Mouse (Mus musculus) midbrain, embryonic 16.5 days (tissue): ENCODE data around the gene Ldhc. TPM values are rescaled to one million over a fixed set of nuclear protein-coding genes. Genes with fewer than 3 reads are reported as not detected.

Experiments
- ATAC-seq: fragments of 200-750 bp; cut with Nextera tagmentation; 2 replicates; pipeline ENCODE4 v1.8.0; 2017; ENCODE audit warnings: moderate TSS enrichment
- H3K27ac ChIP-seq: fragments of 300-500 bp; sonication (generic); 2 replicates; pipeline ENCODE4 v1.5.1; 2014; ENCODE audit warnings: mild to moderate bottlenecking, low read length, mixed read lengths
- H3K27me3 ChIP-seq: fragments of 300-500 bp; sonication (generic); 2 replicates; pipeline ENCODE4 v1.6.1; 2014; ENCODE audit warnings: low read depth, low read length, mixed read lengths; ENCODE audit not compliant: control insufficient read depth, insufficient read depth
- H3K36me3 ChIP-seq: fragments of 300-500 bp; sonication (generic); 2 replicates; pipeline ENCODE4 v1.6.1; 2014; ENCODE audit warnings: mild to moderate bottlenecking, low read length, moderate library complexity, mixed read lengths; ENCODE audit not compliant: control insufficient read depth, insufficient read depth
- H3K4me1 ChIP-seq: fragments of 300-500 bp; sonication (generic); 2 replicates; pipeline ENCODE4 v1.6.1; 2014; ENCODE audit warnings: mild to moderate bottlenecking, low read length, mixed read lengths; ENCODE audit not compliant: control insufficient read depth, insufficient read depth
- H3K4me2 ChIP-seq: fragments of 300-500 bp; sonication (generic); 2 replicates; pipeline ENCODE4 v1.6.1; 2014; ENCODE audit warnings: mild to moderate bottlenecking, low read length, mixed read lengths
- H3K4me3 ChIP-seq: fragments of 300-500 bp; sonication (generic); 2 replicates; pipeline ENCODE4 v1.5.1; 2014; ENCODE audit warnings: low read depth, mild to moderate bottlenecking, low read length, moderate library complexity, mixed read lengths
- H3K9ac ChIP-seq: fragments of 300-500 bp; sonication (generic); 2 replicates; pipeline ENCODE4 v1.6.1; 2014; ENCODE audit warnings: low read depth, low read length, mixed read lengths
- H3K9me3 ChIP-seq: fragments of 300-500 bp; sonication (generic); replicated peaks from 2 replicates; pipeline ENCODE4 v1.6.1; 2014; ENCODE audit warnings: mild to moderate bottlenecking, low read length, mixed read lengths; ENCODE audit not compliant: control insufficient read depth, poor library complexity, severe bottlenecking
- WGBS: fragments of 180-500 bp; shearing (Covaris S2); extraction: QIAGEN DNeasy Blood & Tissue Kit; methylation state at CpG from one replicate; pipeline ENCODE4 v1.1.7; 2014; 5-methylcytosine and 5-hydroxymethylcytosine counted together
- polyA plus RNA-seq: library from polyadenylated mRNA; unstranded; fragments of >200 nt; fragmentation: Nextera tagmentation; extraction: Ambion mirVana; gene quantifications from 2 replicates; pipeline ENCODE4 v1.2.1, GENCODE M21; 2015

The Ldhc gene
- polyA plus RNA-seq, 1 experiment from 2014 or later: 0.33 TPM

DNA sequence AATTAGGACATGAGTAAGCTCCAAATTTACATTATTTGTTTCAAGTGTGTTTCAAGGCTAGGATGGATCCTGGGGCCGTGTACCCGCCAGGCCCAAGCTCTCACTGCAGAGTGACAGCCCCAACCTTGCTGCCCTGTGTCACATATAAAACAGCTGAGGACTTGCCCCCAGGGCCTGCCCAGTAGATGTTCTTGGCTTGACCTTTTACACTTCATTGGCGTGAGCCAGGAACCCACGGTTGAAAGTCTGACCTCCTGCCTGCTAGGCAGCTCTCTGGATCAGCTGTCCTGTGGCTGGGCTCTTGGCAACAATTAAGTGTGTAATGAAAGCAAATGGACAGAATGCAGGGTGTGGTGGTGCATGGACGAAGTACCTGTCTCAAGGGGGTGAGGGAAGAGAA lies 11.7 kb upstream of the Ldhc start:
- WGBS: 76% methylated on average over 5 of the region's 5 CpGs
- no peak overlapping the region for H3K4me3 ChIP-seq
- H3K27me3 ChIP-seq: no peaks in the 10 kb centered on the region
- no peaks in the 10 kb centered on the region for H3K9me3 ChIP-seq
- H3K4me1 ChIP-seq: peaks cover 8% of the 10 kb centered on the region
- H3K27ac ChIP-seq: no peak overlapping the region
- H3K4me2 ChIP-seq: no peak overlapping the region
- H3K9ac ChIP-seq: no peak overlapping the region
- ATAC-seq: no peak
- H3K36me3 ChIP-seq: peaks cover 26% of the 10 kb centered on the region

DNA sequence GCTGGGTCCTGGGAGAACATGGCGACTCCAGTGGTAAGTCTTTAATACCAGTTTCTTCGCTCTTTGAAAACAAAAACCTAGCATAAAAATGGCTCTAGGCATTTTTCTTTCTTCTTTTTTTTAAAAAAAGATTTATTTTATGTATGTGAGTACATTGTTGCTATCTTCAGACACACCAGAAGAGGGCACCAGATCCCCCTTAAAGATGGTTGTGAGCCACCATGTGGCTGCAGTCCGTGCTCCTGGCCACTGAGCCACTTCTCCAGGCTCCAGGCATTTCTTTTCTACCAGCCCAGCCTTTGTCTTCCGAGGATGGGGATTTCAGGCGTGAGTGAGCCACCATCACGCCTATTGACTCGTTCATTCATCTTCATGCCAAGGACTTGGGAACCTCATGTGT lies 10.0 kb upstream of the Ldhc start:
- Histone ChIP-seq H3K27me3 (no peaks in the 10 kb centered on the region), H3K36me3 (peaks cover 28% of the 10 kb centered on the region), H3K9me3 (no peaks in the 10 kb centered on the region), H3K4me2 (no peak overlapping the region), H3K27ac (no peak overlapping the region), H3K4me1 (peaks cover 2% of the 10 kb centered on the region; the same call in 1 of the 2 replicates), H3K4me3 (no peak overlapping the region), H3K9ac (no peak overlapping the region)
- no peak for ATAC-seq
- 53% methylated on average over 7 of the region's 7 CpGs for WGBS

DNA sequence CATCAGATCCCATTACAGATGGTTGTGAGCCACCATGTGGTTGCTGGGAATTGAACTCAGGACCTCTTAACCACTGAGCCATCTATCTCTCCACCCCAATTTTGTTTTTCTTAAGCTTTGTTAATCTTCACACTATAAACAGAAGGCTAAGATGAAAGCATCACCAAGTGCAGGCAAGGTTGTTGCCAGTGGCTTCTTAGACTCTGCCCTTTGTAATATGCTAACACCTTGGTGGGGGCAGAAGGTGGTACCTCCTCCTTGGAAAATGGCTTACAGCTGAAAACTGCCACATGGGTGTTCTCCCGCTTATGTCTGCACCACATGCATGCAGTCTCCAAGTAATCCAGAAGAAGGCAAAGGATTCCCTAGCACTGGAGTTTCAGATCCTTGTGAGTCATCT lies 8.3 kb upstream of the Ldhc start:
- Histone ChIP-seq H3K27me3 (no peaks in the 10 kb centered on the region), H3K36me3 (peaks cover 28% of the 10 kb centered on the region), H3K9ac (no peak overlapping the region), H3K9me3 (no peaks in the 10 kb centered on the region), H3K4me2 (no peak overlapping the region), H3K4me3 (no peak overlapping the region), H3K27ac (no peak overlapping the region), H3K4me1 (no peaks in the 10 kb centered on the region)
- 79% methylated on average over 1 of the region's 1 CpGs for WGBS
- no peak for ATAC-seq

DNA sequence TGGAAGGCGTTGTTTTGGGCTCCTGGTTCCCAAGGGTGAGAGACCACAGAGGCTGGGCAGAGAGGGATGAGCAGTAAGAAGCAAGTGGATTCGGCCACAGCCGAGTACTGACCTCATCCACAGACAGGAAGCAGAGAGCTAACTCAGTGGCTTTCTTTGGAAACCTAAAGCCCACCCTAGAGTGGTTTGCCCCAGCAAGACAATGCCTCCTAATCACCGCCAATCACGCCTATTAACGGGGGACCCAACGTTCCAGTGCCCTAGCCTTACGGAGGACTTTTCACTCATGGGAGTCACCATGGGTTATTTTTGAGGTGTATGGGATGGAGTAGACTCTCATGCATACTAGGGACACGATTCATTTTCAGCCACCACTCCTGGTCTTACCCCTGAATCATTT lies 7.6 kb upstream of the Ldhc start:
- Histone ChIP-seq H3K27me3 (no peaks in the 10 kb centered on the region), H3K4me1 (no peaks in the 10 kb centered on the region), H3K4me3 (no peak overlapping the region), H3K9me3 (no peaks in the 10 kb centered on the region), H3K36me3 (peaks cover 27% of the 10 kb centered on the region), H3K4me2 (no peak overlapping the region), H3K27ac (no peak overlapping the region), H3K9ac (no peak overlapping the region)
- no peak for ATAC-seq
- 91% methylated on average over 9 of the region's 9 CpGs for WGBS

DNA sequence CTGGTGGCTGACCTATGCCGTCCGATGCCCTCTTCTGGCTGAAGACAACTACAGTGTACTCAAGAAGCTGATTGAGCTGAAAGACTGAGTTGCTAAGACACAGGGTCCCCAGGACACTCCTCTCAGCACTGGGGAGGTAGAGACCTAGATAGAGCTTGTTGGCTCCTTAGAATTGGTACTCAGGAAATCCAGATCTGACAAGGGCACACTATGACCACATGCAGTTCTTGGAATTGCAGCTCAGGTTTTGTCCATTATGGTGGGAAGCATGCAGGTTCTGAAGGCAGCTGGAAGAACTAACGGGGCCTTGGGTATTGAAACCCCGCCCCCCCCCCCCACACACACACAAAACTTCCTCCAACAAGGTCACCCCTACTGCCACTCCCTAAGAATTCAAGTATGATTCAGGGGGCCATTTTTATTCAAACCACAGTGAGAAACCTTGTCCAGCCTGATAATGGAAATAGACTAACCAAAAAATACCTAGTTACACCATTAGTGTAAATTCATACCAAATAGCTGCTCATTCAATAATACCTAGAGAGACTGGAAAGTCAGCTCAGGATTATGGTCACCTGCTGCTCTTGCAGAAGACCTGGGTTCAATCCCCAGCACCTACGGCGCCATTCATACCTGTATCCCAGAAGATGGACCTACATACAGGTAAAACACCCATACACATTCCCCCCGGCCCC lies 5.0 kb upstream of the Ldhc start:
- no peak overlapping the region for H3K9ac ChIP-seq

DNA sequence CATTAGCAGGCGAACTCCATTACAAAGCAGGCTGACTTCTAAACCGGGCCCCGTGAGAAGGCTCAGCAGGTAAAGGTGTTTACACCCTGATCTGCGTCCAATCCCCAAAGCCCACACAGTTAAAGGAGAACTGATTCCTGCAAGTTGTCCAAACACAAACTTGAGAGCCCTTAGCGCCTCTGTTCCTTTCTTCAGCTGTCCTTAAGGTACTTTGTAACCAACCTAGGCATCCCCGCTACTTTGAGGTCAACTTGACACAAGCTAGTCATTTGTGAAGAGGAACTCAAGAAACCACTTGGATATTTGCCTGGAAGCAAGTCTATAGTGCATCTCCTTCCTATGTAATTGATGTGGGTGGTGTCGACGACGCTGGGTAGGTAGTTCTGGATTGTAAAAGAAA lies 3.6 kb upstream of the Ldhc start:
- Histone ChIP-seq H3K9ac (no peak overlapping the region), H3K36me3 (0 out of 2 replicates have a peak, but pooled peaks cover 6% of the 10 kb centered on the region), H3K27ac (no peak overlapping the region), H3K4me1 (no peaks in the 10 kb centered on the region), H3K4me2 (no peak overlapping the region), H3K9me3 (no peaks in the 10 kb centered on the region), H3K27me3 (no peaks in the 10 kb centered on the region), H3K4me3 (no peak overlapping the region)
- WGBS: 82% methylated on average over 9 of the region's 9 CpGs
- ATAC-seq: no peak

More for the DNA sequence above, 5.0 kb upstream of the Ldhc start:
- ATAC-seq: no peak
- H3K4me3 ChIP-seq: no peak overlapping the region
- WGBS: 71% methylated on average over 7 of the region's 7 CpGs
- H3K4me2 ChIP-seq: no peak overlapping the region
- no peak overlapping the region for H3K27ac ChIP-seq
- no peaks in the 10 kb centered on the region for H3K27me3 ChIP-seq
- H3K36me3 ChIP-seq: peaks cover 15% of the 10 kb centered on the region
- H3K9me3 ChIP-seq: no peaks in the 10 kb centered on the region
- no peaks in the 10 kb centered on the region for H3K4me1 ChIP-seq

DNA sequence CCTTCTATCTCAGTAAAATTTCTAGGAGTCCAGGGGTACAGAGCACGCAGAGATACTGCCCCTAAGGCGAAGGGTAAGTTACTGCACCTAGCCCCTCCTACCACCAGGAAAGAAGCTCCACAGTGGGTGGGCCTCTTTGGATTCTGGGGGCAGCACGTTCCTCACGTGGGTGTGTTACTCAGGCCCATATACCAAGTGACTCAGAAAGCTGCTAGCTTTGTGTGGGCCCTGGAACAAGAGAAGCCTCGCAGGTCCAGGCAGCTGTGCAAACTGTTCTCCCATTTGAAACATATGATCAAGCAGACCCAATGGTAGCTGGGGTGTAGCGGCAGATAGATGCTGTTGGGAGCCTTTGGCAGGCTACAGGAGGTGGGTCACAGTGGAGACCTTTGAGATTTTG lies 2.0 kb upstream of the Ldhc start:
- no peaks in the 10 kb centered on the region for H3K9me3 ChIP-seq
- H3K9ac ChIP-seq: no peak overlapping the region
- 72% methylated on average over 6 of the region's 6 CpGs for WGBS
- H3K36me3 ChIP-seq: 0 out of 2 replicates have a peak, but pooled peaks cover 3% of the 10 kb centered on the region
- no peak overlapping the region for H3K4me2 ChIP-seq
- H3K27ac ChIP-seq: no peak overlapping the region
- no peaks in the 10 kb centered on the region for H3K27me3 ChIP-seq
- H3K4me3 ChIP-seq: no peak overlapping the region
- no peak for ATAC-seq
- no peaks in the 10 kb centered on the region for H3K4me1 ChIP-seq

DNA sequence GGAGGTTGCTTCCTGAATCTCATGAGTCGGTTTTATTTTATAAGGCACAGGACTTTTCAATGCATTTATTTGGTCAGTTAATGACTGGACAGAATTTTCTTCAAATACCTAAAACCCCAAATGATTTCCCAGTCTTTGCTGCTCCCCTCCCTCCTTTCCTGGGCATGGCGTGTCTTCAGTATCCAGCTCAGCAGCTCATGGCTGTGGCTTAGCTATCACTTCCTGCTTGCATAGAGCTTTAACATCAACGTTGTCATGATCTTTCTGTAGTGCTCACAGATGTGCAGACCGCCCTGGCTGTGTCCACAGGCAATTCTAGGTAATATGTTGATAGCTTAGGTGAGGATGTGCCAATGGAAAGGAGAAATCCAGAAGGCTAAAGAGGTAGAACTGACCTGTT lies 11.0 kb downstream of the Ldhc start:
- no peak for ATAC-seq
- 84% methylated on average over 4 of the region's 4 CpGs for WGBS
- no peaks in the 10 kb centered on the region for H3K4me1 ChIP-seq

DNA sequence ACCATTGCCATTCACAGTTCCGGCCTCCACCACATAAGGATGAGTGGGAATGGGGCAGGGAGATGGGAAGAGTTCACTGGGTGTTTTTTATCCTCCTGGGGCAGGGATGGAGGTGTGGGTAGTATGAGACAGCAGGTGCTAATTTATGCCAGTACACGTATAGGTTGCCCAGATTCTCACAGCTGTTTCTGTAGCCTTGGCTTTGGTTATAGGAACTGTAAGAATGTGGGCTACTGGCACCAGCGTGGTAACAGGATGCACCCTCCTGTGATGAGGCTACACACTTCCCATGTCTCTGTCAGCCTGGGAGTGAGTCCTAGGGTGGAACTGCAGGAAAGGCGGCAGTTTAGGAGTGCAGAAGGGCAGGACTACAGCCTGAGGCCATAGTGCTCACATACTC lies 15.8 kb downstream of the Ldhc start:
- H3K4me3 ChIP-seq: no peak overlapping the region
- H3K9me3 ChIP-seq: no peaks in the 10 kb centered on the region
- H3K4me1 ChIP-seq: no peaks in the 10 kb centered on the region
- WGBS: 83% methylated on average over 4 of the region's 4 CpGs
- no peak overlapping the region for H3K4me2 ChIP-seq
- ATAC-seq: no peak
- no peaks in the 10 kb centered on the region for H3K36me3 ChIP-seq
- no peak overlapping the region for H3K9ac ChIP-seq
- H3K27me3 ChIP-seq: no peaks in the 10 kb centered on the region
- no peak overlapping the region for H3K27ac ChIP-seq

More for the DNA sequence above, 11.0 kb downstream of the Ldhc start:
- Histone ChIP-seq H3K4me2 (no peak overlapping the region), H3K9me3 (no peaks in the 10 kb centered on the region), H3K36me3 (no peaks in the 10 kb centered on the region), H3K27ac (no peak overlapping the region), H3K27me3 (no peaks in the 10 kb centered on the region), H3K9ac (no peak overlapping the region), H3K4me3 (no peak overlapping the region)
